Mouse (Mus musculus) G1E-ER4 (cell line): ENCODE data around the gene Cbs. TPM values are rescaled to one million over a fixed set of nuclear protein-coding genes. Genes with fewer than 3 reads are reported as not detected.

Source experiments
- GATA1 ChIP-seq: IDR thresholded peaks from one replicate; pipeline ENCODE4 v1.8.0; 2012; ENCODE audit warnings: low read length, inconsistent platforms
- polyA plus RNA-seq: library from polyadenylated mRNA; stranded (reverse); fragments of >175 nt; gene quantifications from 2 replicates; pipeline ENCODE4 v1.2.3, GENCODE M21; 2012

Gene Cbs
- polyA plus RNA-seq, 1 experiment, result not detected

- no peak for TF ChIP-seq GATA1
These were observed 60.5 kb downstream of the Cbs start for GRCm38 (mm10) chr17:31576394-31577175.

- TF ChIP-seq GATA1, result no peak
These were observed 62.4 kb downstream of the Cbs start for GRCm38 (mm10) chr17:31574662-31575061.

GRCm38 (mm10) chr17:31571689-31572088 lies 65.3 kb downstream of the Cbs start:
- TF ChIP-seq GATA1, result no peak

GRCm38 (mm10) chr17:31570321-31570925 lies 66.6 kb downstream of the Cbs start:
- TF ChIP-seq GATA1, result no peak

- TF ChIP-seq GATA1, result no peak
These were observed 67.3 kb downstream of the Cbs start for GRCm38 (mm10) chr17:31569756-31570155.

- TF ChIP-seq GATA1, result no peak
These were observed 70.8 kb downstream of the Cbs start for GRCm38 (mm10) chr17:31566276-31566675.

- TF ChIP-seq GATA1, result no peak
These were observed 71.6 kb downstream of the Cbs start for GRCm38 (mm10) chr17:31565141-31566056.

- no peak for TF ChIP-seq GATA1
These were observed 72.2 kb downstream of the Cbs start for GRCm38 (mm10) chr17:31564858-31565140.

- no peak for TF ChIP-seq GATA1
These were observed 72.8 kb downstream of the Cbs start, which contains the start of gene Pknox1 for GRCm38 (mm10) chr17:31564015-31564857. TSS of gene Pknox1 (plus strand) at chr17:31564734.

GRCm38 (mm10) chr17:31563632-31564014 lies 73.4 kb downstream of the Cbs start:
- no peak for TF ChIP-seq GATA1

GRCm38 (mm10) chr17:31559021-31559789 lies 77.8 kb downstream of the Cbs start:
- TF ChIP-seq GATA1, result no peak

Other genes starting within 250 kb of the Cbs start
- 44.1 and 56.1 TPM in 2 replicates for gene Wdr4, start 117.3 kb downstream of the Cbs start, polyA plus RNA-seq
- 321 and 649 TPM in 2 replicates for gene Ndufv3, start 117.1 kb downstream of the Cbs start, polyA plus RNA-seq
- gene Pknox1, start 72.5 kb downstream of the Cbs start, polyA plus RNA-seq, result 8.4 and 9.2 TPM in 2 replicates
- 141 and 175 TPM in 2 replicates for gene U2af1, start 21.7 kb upstream of the Cbs start, polyA plus RNA-seq
- gene Cryaa, start 40.6 kb upstream of the Cbs start, polyA plus RNA-seq, result not detected in 2 replicates
- gene Sik1, start 218.6 kb upstream of the Cbs start, polyA plus RNA-seq, result 20.1 and 23.1 TPM in 2 replicates